Mouse (Mus musculus): Measurements from ENCODE around the gene Klhl35. TPM values are rescaled to one million over a fixed set of nuclear protein-coding genes. Genes with fewer than 3 reads are reported as not detected.

Gene Klhl35
- polyA plus RNA-seq, 1 experiment: 0.80 TPM

- TF ChIP-seq CTCF (IDR thresholded peaks at IDR 0.05; ENCODE audit: insufficient read depth, low read length) (no peak), POLR2A (IDR thresholded peaks at IDR 0.05; ENCODE audit: borderline replicate concordance, extremely low read depth, low read depth, low read length) (peak; percentile 17; the same call in 1 of the 2 replicates)
- H3K4me1 ChIP-seq (ENCODE audit: control insufficient read depth, insufficient read depth, low read length): peaks cover 11% of the 10 kb centered on the region
- under 1% methylated on average over 128 of the region's 145 CpGs for WGBS
- peak overlapping the region; percentile 55 for H3K4me3 ChIP-seq (replicated peaks; ENCODE audit: extremely low read depth, low read depth, low read length)
- DNase-seq: peak; percentile 50
These were observed 2.7 kb downstream of the Klhl35 start for GRCm38 (mm10) chr7:99468283-99469132.

GRCm38 (mm10) chr7:99469680-99470405 is 4.0 kb downstream of the Klhl35 start:
- WGBS: 66% methylated on average over 17 of the region's 17 CpGs
- no peak for TF ChIP-seq POLR2A (IDR thresholded peaks at IDR 0.05; ENCODE audit: borderline replicate concordance, extremely low read depth, low read depth, low read length)
- TF ChIP-seq CTCF (IDR thresholded peaks at IDR 0.05; ENCODE audit: insufficient read depth, low read length): no peak
- H3K4me3 ChIP-seq (replicated peaks; ENCODE audit: extremely low read depth, low read depth, low read length): no peak overlapping the region
- H3K4me1 ChIP-seq (ENCODE audit: control insufficient read depth, insufficient read depth, low read length): peaks cover 16% of the 10 kb centered on the region
- peak; percentile 27 for DNase-seq

- TF ChIP-seq POLR2A (IDR thresholded peaks at IDR 0.05; ENCODE audit: borderline replicate concordance, extremely low read depth, low read depth, low read length) (no peak), CTCF (IDR thresholded peaks at IDR 0.05; ENCODE audit: insufficient read depth, low read length) (no peak)
- Histone ChIP-seq H3K4me1 (ENCODE audit: control insufficient read depth, insufficient read depth, low read length) (peaks cover 14% of the 10 kb centered on the region), H3K4me3 (replicated peaks; ENCODE audit: extremely low read depth, low read depth, low read length) (no peak overlapping the region)
- DNase-seq: no peak
- whole genome bisulfite sequencing: 82% methylated on average over 18 of the region's 18 CpGs
These were observed 5.8 kb downstream of the Klhl35 start for GRCm38 (mm10) chr7:99471578-99471977.

- TF ChIP-seq CTCF (IDR thresholded peaks at IDR 0.05; ENCODE audit: insufficient read depth, low read length) (no peak), POLR2A (IDR thresholded peaks at IDR 0.05; ENCODE audit: borderline replicate concordance, extremely low read depth, low read depth, low read length) (no peak)
- Histone ChIP-seq H3K4me3 (replicated peaks; ENCODE audit: extremely low read depth, low read depth, low read length) (no peak overlapping the region), H3K4me1 (ENCODE audit: control insufficient read depth, insufficient read depth, low read length) (peaks cover 11% of the 10 kb centered on the region)
- DNase-seq: no peak
- WGBS: 70% methylated on average over 14 of the region's 14 CpGs
These were observed 8.0 kb downstream of the Klhl35 start for GRCm38 (mm10) chr7:99473638-99474407.

- TF ChIP-seq CTCF (IDR thresholded peaks at IDR 0.05; ENCODE audit: insufficient read depth, low read length): no peak
- no peak for TF ChIP-seq POLR2A (IDR thresholded peaks at IDR 0.05; ENCODE audit: borderline replicate concordance, extremely low read depth, low read depth, low read length)
- Histone ChIP-seq H3K4me3 (replicated peaks; ENCODE audit: extremely low read depth, low read depth, low read length) (no peak overlapping the region), H3K4me1 (ENCODE audit: control insufficient read depth, insufficient read depth, low read length) (peaks cover 6% of the 10 kb centered on the region; the same call in 1 of the 2 replicates)
- peak; percentile 31 for DNase-seq
- WGBS: 68% methylated on average over 12 of the region's 12 CpGs
These were observed 9.2 kb downstream of the Klhl35 start for GRCm38 (mm10) chr7:99474836-99475561.

- TF ChIP-seq CTCF (IDR thresholded peaks at IDR 0.05; ENCODE audit: insufficient read depth, low read length) (no peak), POLR2A (IDR thresholded peaks at IDR 0.05; ENCODE audit: borderline replicate concordance, extremely low read depth, low read depth, low read length) (no peak)
- WGBS: 72% methylated on average over 2 of the region's 2 CpGs
- Histone ChIP-seq H3K4me3 (replicated peaks; ENCODE audit: extremely low read depth, low read depth, low read length) (no peak overlapping the region), H3K4me1 (ENCODE audit: control insufficient read depth, insufficient read depth, low read length) (peaks cover 6% of the 10 kb centered on the region; the same call in 1 of the 2 replicates)
- no peak for DNase-seq
These were observed 9.7 kb downstream of the Klhl35 start for GRCm38 (mm10) chr7:99475562-99475911.

GRCm38 (mm10) chr7:99476558-99477114 is 10.8 kb downstream of the Klhl35 start:
- TF ChIP-seq POLR2A (IDR thresholded peaks at IDR 0.05; ENCODE audit: borderline replicate concordance, extremely low read depth, low read depth, low read length): no peak
- TF ChIP-seq CTCF (IDR thresholded peaks at IDR 0.05; ENCODE audit: insufficient read depth, low read length): no peak

GRCm38 (mm10) chr7:99477235-99477634 is 11.4 kb downstream of the Klhl35 start:
- no peak for DNase-seq
- 92% methylated on average over 5 of the region's 5 CpGs for WGBS
- H3K4me3 ChIP-seq (replicated peaks; ENCODE audit: extremely low read depth, low read depth, low read length): no peak overlapping the region
- TF ChIP-seq CTCF (IDR thresholded peaks at IDR 0.05; ENCODE audit: insufficient read depth, low read length) (no peak), POLR2A (IDR thresholded peaks at IDR 0.05; ENCODE audit: borderline replicate concordance, extremely low read depth, low read depth, low read length) (no peak)
- H3K4me1 ChIP-seq (ENCODE audit: control insufficient read depth, insufficient read depth, low read length): peaks cover 8% of the 10 kb centered on the region

More at GRCm38 (mm10) chr7:99476558-99477114, 10.8 kb downstream of the Klhl35 start:
- WGBS: 59% methylated on average over 3 of the region's 3 CpGs
- DNase-seq: no peak
- H3K4me3 ChIP-seq (replicated peaks; ENCODE audit: extremely low read depth, low read depth, low read length): no peak overlapping the region
- H3K4me1 ChIP-seq (ENCODE audit: control insufficient read depth, insufficient read depth, low read length): peaks cover 6% of the 10 kb centered on the region; the same call in 1 of the 2 replicates
